Mouse (Mus musculus): ENCODE measurements around the gene Helq.

The Helq gene

GRCm38 (mm10) chr5:100798165-100798860 is at the start of gene Helq, which contains the start of gene Mrps18c:
Gene Helq (minus strand): TSS chr5:100798598.
Gene Mrps18c (plus strand): TSS chr5:100798627.
- peak; percentile 95 for DNase-seq

GRCm38 (mm10) chr5:100847143-100847542 is 48.7 kb upstream of the Helq start:
- DNase-seq, result no peak

GRCm38 (mm10) chr5:100846599-100846920 is 48.2 kb upstream of the Helq start:
- DNase-seq, result no peak

- peak; percentile 62 for DNase-seq
These were observed 47.6 kb upstream of the Helq start for GRCm38 (mm10) chr5:100845848-100846598.

GRCm38 (mm10) chr5:100845485-100845847 is 47.1 kb upstream of the Helq start, which contains the start of gene Gpat3:
Gene Gpat3 (plus strand): TSS chr5:100845713.
- no peak for DNase-seq

- DNase-seq, result no peak
These were observed 46.1 kb upstream of the Helq start for GRCm38 (mm10) chr5:100844485-100844884.

GRCm38 (mm10) chr5:100837907-100838306 is 39.5 kb upstream of the Helq start:
- DNase-seq, result no peak

GRCm38 (mm10) chr5:100835862-100836538 is 37.6 kb upstream of the Helq start:
- no peak for DNase-seq

- DNase-seq, result no peak
These were observed 35.4 kb upstream of the Helq start for GRCm38 (mm10) chr5:100833841-100834240.

- no peak for DNase-seq
These were observed 34.3 kb upstream of the Helq start for GRCm38 (mm10) chr5:100832680-100833079.

- DNase-seq, result no peak
These were observed 30.3 kb upstream of the Helq start for GRCm38 (mm10) chr5:100828701-100829100.

GRCm38 (mm10) chr5:100826531-100826930 is 28.1 kb upstream of the Helq start:
- no peak for DNase-seq

- DNase-seq, result peak; percentile 37
These were observed 27.6 kb upstream of the Helq start for GRCm38 (mm10) chr5:100825975-100826374.

GRCm38 (mm10) chr5:100822826-100823225 is 24.4 kb upstream of the Helq start:
- DNase-seq, result no peak

GRCm38 (mm10) chr5:100821375-100821774 is 23.0 kb upstream of the Helq start:
- DNase-seq, result no peak

GRCm38 (mm10) chr5:100820483-100821184 is 22.2 kb upstream of the Helq start, which contains the start of gene Abraxas1:
Gene Abraxas1 (minus strand): TSS chr5:100820965.
- peak; percentile 93 for DNase-seq

- DNase-seq, result peak; percentile 30
These were observed 21.4 kb upstream of the Helq start for GRCm38 (mm10) chr5:100819568-100820480.

- no peak for DNase-seq
These were observed 19.9 kb upstream of the Helq start for GRCm38 (mm10) chr5:100818341-100818740.

- no peak for DNase-seq
These were observed 4.3 kb downstream of the Helq start for GRCm38 (mm10) chr5:100794084-100794483.

- DNase-seq, result no peak
These were observed 6.1 kb downstream of the Helq start for GRCm38 (mm10) chr5:100792261-100792660.

- no peak for DNase-seq
These were observed 10.9 kb downstream of the Helq start for GRCm38 (mm10) chr5:100787527-100787926.

GRCm38 (mm10) chr5:100779002-100779401 is 19.4 kb downstream of the Helq start:
- DNase-seq, result no peak

Measured in embryo, embryonic 11 days (tissue).